Mouse (Mus musculus): ENCODE results near the gene Map2k5. TPM values are rescaled to one million over a fixed set of nuclear protein-coding genes. Genes with fewer than 3 reads are reported as not detected.
A peak's percentile ranks its signal among the peaks of the same experiment; 100 is the strongest.

Map2k5 gene
- polyA plus RNA-seq, 2 experiments, result 37.1 to 37.5 TPM

DNA sequence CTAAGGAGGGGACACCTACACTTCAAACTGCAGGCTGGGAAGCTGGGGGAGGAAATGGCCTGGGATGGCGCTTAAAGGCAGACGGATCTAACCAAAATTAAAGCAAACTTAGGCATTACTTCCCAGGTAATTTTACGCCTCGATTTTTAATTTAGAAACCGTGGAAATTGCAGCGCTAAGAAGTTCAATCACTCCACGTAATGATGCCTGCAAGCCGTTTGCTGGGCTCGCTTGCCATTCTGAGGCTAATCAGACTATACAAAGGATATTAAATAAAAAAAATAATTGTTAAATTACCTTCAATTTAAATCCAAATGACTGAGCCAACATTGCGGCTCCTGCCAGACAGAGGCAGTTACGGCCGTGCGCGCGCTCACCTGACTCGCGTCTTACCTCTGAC, 238.0 kb downstream of the Map2k5 start:
- H3K27ac ChIP-seq (replicated peaks; ENCODE audit: low read depth, low read length), result no peak overlapping the region
- H3K4me2 ChIP-seq (replicated peaks; ENCODE audit: low read depth, low read length, severe bottlenecking), result no peak overlapping the region
- TF ChIP-seq POLR2A (IDR thresholded peaks at IDR 0.05; ENCODE audit: borderline replicate concordance, extremely low read depth, insufficient read depth, insufficient read length), result no peak
- H3K36me3 ChIP-seq (ENCODE audit: control insufficient read depth, insufficient read depth, low read length), result no peaks in the 10 kb centered on the region
- no peaks in the 10 kb centered on the region for H3K9me3 ChIP-seq (ENCODE audit: control insufficient read depth, low read length)
- peaks cover 95% of the 10 kb centered on the region for H3K27me3 ChIP-seq (ENCODE audit: control insufficient read depth, insufficient read depth, low read length)
- no peak for DNase-seq (ENCODE audit: low spot score)
- no peak for ATAC-seq (ENCODE audit: low FRiP score, low read depth)
- 3% methylated on average over 17 of the region's 17 CpGs for WGBS
- no peak overlapping the region for H3K4me3 ChIP-seq (replicated peaks; ENCODE audit: low read length)
- peaks cover 11% of the 10 kb centered on the region for H3K4me1 ChIP-seq (ENCODE audit: control insufficient read depth, insufficient read depth, low read length)
- H3K9ac ChIP-seq (ENCODE audit: low read depth, low read length, severe bottlenecking), result no peak overlapping the region

DNA sequence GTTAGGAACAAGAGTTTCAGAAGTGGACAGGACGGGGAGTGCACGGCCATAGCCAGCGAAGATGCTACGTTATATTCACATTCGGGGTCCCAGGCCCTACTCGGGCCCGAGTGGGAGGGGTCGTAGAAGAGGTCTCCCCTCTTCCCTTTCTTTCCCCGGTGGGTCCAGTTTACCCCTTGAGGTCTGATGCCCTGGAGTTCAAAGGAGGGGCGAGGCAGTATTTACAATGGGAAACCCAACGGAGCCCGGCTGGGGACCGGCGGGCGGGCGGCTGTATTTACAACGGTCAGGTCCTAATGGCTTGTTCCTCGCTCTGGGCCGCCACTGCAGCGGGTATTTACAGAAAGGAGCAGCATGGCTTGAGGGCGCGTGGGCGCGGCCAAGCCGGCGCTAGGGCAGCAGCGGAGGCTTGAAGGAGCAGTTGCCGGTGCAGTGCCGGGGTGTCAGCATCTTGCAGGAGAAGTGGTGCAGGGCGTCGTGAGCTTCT, 239.2 kb downstream of the Map2k5 start:
- DNase-seq (ENCODE audit: low spot score) (no peak), ATAC-seq (ENCODE audit: low FRiP score, low read depth) (no peak)
- Histone ChIP-seq H3K4me2 (replicated peaks; ENCODE audit: low read depth, low read length, severe bottlenecking) (peak overlapping the region; percentile 34), H3K27ac (replicated peaks; ENCODE audit: low read depth, low read length) (no peak overlapping the region), H3K4me1 (ENCODE audit: control insufficient read depth, insufficient read depth, low read length) (peaks cover 5% of the 10 kb centered on the region), H3K36me3 (ENCODE audit: control insufficient read depth, insufficient read depth, low read length) (no peaks in the 10 kb centered on the region), H3K27me3 (ENCODE audit: control insufficient read depth, insufficient read depth, low read length) (peaks cover 92% of the 10 kb centered on the region), H3K9ac (ENCODE audit: low read depth, low read length, severe bottlenecking) (no peak overlapping the region), H3K9me3 (ENCODE audit: control insufficient read depth, low read length) (no peaks in the 10 kb centered on the region), H3K4me3 (replicated peaks; ENCODE audit: low read length) (peak overlapping the region; percentile 24)
- no peak for TF ChIP-seq POLR2A (IDR thresholded peaks at IDR 0.05; ENCODE audit: borderline replicate concordance, extremely low read depth, insufficient read depth, insufficient read length)
- WGBS, result 1% methylated on average over 31 of the region's 31 CpGs

DNA sequence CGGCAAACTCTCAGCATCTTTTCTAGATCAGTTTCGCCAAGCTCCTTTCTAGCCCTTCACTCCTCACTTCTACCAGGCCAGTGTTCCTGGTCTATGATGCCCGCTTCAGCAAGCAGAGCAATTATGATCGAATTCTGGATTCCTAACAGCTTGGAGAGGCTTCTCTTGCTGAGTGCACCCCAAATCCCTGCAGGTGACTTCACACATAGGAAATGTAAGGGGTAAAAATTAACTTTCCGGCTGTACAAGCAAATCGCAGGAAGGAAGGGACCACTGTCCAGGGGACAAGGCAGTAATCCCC, 240.1 kb downstream of the Map2k5 start:
- Histone ChIP-seq H3K4me3 (replicated peaks; ENCODE audit: low read length) (no peak overlapping the region), H3K9me3 (ENCODE audit: control insufficient read depth, low read length) (no peaks in the 10 kb centered on the region), H3K27me3 (ENCODE audit: control insufficient read depth, insufficient read depth, low read length) (peaks cover 83% of the 10 kb centered on the region), H3K4me1 (ENCODE audit: control insufficient read depth, insufficient read depth, low read length) (peaks cover 5% of the 10 kb centered on the region), H3K27ac (replicated peaks; ENCODE audit: low read depth, low read length) (no peak overlapping the region), H3K9ac (ENCODE audit: low read depth, low read length, severe bottlenecking) (no peak overlapping the region), H3K36me3 (ENCODE audit: control insufficient read depth, insufficient read depth, low read length) (no peaks in the 10 kb centered on the region), H3K4me2 (replicated peaks; ENCODE audit: low read depth, low read length, severe bottlenecking) (no peak overlapping the region)
- ATAC-seq (ENCODE audit: low FRiP score, low read depth), result no peak
- 2% methylated on average over 6 of the region's 6 CpGs for WGBS
- DNase-seq (ENCODE audit: low spot score), result no peak
- TF ChIP-seq POLR2A (IDR thresholded peaks at IDR 0.05; ENCODE audit: borderline replicate concordance, extremely low read depth, insufficient read depth, insufficient read length), result no peak

DNA sequence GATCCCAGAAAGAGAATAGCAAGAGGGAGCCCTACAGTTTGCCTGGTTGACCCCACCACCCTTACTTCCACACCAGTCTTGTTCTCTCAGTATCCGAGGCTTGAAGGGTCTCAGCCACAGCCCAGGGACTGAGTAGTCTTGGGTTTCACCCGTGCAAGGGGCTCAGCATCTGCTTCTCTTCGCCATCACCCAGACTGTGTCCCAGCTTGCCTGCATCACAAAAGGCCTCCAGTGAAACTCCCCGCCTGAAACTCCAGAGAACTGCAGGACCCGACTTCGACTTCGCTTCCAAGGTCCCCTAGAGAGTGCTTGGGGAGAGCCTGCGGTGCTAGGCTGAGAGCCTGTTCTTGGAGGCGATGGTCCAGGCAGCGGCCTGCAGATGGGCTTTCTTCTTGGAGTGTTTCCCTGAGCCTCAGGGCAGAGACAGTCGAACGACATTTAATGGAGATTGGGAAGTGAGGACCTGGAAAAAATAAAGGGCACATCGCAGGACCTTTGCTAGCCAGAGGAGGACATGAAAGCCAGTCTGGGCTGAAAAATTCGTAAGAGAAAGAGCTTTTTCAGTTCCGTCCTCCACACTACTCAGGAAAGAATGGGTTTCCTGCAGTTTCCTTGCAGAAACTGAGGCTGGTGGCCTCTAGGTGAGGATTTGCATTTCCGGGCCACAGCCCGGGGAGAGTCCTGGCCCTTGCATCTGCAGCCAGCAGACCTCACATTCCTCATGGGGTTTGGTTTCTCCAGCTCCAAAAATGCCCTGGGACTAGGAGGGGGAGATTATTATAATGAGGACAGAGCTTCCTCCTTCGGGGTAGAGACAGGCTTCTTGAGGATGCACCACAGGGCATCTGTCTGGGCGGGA, 240.7 kb downstream of the Map2k5 start:
- no peak overlapping the region for H3K27ac ChIP-seq (replicated peaks; ENCODE audit: low read depth, low read length)
- DNase-seq (ENCODE audit: low spot score) (no peak), ATAC-seq (ENCODE audit: low FRiP score, low read depth) (no peak)
- WGBS, result 4% methylated on average over 19 of the region's 19 CpGs
- H3K36me3 ChIP-seq (ENCODE audit: control insufficient read depth, insufficient read depth, low read length), result no peaks in the 10 kb centered on the region
- H3K9ac ChIP-seq (ENCODE audit: low read depth, low read length, severe bottlenecking), result no peak overlapping the region
- H3K4me2 ChIP-seq (replicated peaks; ENCODE audit: low read depth, low read length, severe bottlenecking), result no peak overlapping the region
- TF ChIP-seq POLR2A (IDR thresholded peaks at IDR 0.05; ENCODE audit: borderline replicate concordance, extremely low read depth, insufficient read depth, insufficient read length), result no peak
- H3K27me3 ChIP-seq (ENCODE audit: control insufficient read depth, insufficient read depth, low read length), result peaks cover 77% of the 10 kb centered on the region
- H3K4me1 ChIP-seq (ENCODE audit: control insufficient read depth, insufficient read depth, low read length), result peaks cover 8% of the 10 kb centered on the region
- H3K9me3 ChIP-seq (ENCODE audit: control insufficient read depth, low read length), result no peaks in the 10 kb centered on the region
- H3K4me3 ChIP-seq (replicated peaks; ENCODE audit: low read length), result no peak overlapping the region

DNA sequence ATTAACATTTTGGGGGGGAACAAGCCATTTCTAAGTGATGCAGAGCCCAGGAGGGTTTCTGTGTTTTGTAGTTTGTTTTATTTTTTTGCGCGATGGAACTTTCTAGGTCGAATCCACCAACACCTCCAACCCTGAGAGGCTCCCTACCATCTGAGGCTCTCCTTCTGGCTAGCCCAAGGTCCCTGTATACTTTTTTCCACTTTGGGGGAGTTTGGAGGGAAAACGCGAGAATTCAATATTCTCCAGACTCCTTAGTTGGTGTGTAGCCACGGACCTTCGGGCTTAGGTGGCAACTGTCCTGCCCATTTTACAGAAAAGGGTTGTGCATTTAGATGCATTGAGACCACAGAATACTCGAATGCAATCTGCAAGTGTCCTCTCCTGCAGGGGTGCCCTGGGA, 241.5 kb downstream of the Map2k5 start:
- no peak overlapping the region for H3K27ac ChIP-seq (replicated peaks; ENCODE audit: low read depth, low read length)
- peaks cover 69% of the 10 kb centered on the region for H3K27me3 ChIP-seq (ENCODE audit: control insufficient read depth, insufficient read depth, low read length)
- WGBS, result 5% methylated on average over 8 of the region's 8 CpGs
- no peak for TF ChIP-seq POLR2A (IDR thresholded peaks at IDR 0.05; ENCODE audit: borderline replicate concordance, extremely low read depth, insufficient read depth, insufficient read length)
- H3K4me3 ChIP-seq (replicated peaks; ENCODE audit: low read length), result no peak overlapping the region
- no peak overlapping the region for H3K9ac ChIP-seq (ENCODE audit: low read depth, low read length, severe bottlenecking)
- no peaks in the 10 kb centered on the region for H3K36me3 ChIP-seq (ENCODE audit: control insufficient read depth, insufficient read depth, low read length)
- no peak for ATAC-seq (ENCODE audit: low FRiP score, low read depth)
- DNase-seq (ENCODE audit: low spot score), result no peak
- peaks cover 13% of the 10 kb centered on the region for H3K4me1 ChIP-seq (ENCODE audit: control insufficient read depth, insufficient read depth, low read length)
- no peaks in the 10 kb centered on the region for H3K9me3 ChIP-seq (ENCODE audit: control insufficient read depth, low read length)
- H3K4me2 ChIP-seq (replicated peaks; ENCODE audit: low read depth, low read length, severe bottlenecking), result peak overlapping the region; percentile 51; the same call in 1 of the 2 replicates

All from limb, embryonic 14.5 days (tissue).